Mouse (Mus musculus): ENCODE results near the gene Vmn1r18.
"Not testable (repeated sequence)": the region's sequence is repeated elsewhere in the genome, so short reads cannot be mapped to it uniquely, and the experiment has no call there.

The Vmn1r18 gene

DNA sequence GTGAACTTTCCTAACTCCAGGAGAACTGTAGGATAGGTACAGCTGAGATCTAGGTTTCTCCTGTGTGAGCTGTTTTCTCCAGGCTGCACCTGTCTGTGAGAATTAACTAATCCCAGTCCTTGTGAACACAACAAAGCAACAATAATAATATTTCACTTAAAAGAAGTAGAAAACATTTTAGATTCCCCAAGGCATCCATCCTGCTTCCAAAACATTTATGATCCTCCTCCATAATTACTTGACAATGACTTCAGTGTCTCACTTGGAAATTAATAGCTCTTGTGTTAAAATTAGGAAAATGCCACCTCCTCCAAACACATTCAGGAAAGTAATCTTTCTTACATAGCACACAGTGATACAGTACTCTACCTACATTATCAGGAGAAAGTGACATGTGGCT is at the start of gene Vmn1r18:
Gene Vmn1r18, minus strand, starts transcription at position 101 of the 400 bp plus-strand sequence.
- no peak for DNase-seq (ENCODE audit: low spot score)

GRCm38 (mm10) chr6:57431196-57431595 is 35.6 kb upstream of the Vmn1r18 start:
- peak; percentile 6 for DNase-seq (ENCODE audit: low spot score)

DNA sequence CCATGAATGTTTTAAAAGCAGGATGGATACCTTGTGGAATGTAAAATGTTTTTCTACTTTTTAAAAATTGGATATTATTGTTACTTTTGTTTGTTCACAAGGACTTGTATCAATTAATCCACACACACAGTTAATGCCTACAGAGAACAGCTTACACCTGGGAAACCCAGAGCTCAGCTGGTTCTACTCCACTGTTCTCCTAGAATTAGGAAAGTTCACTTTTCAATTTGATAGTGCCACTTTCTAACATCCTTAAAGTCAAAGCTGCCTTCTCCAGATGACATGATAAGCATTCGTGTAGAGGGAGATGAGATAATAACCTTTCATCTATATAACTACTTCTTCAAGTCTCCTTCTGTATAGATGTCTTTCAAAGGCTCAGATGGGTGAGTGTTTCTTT is 33.0 kb upstream of the Vmn1r18 start, which contains the start of gene Vmn1r20:
Gene Vmn1r20, plus strand, starts transcription at position 301 of the 400 bp plus-strand sequence.
- DNase-seq (ENCODE audit: low spot score), result no peak

DNA sequence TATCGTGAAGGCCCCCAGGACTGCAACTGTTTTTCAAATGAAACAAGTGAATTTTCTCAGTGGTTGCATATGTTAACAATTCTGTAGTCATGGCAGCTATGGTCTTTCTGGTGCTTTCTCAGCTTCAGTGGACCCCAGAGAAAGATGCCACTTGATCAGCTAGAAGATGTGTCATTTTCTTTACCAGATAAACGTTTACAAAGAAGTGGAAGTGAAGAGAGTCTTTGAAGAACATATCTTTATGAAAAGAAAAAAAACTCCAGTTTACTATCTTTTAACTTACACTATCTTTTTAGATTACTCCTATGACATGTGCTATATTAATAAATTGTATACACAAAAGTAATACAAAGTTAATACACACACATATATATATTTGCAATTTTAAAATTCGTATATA is 7.9 kb upstream of the Vmn1r18 start, which contains the start of gene Vmn1r19:
Gene Vmn1r19, plus strand, starts transcription at position 301 of the 400 bp plus-strand sequence.
- DNase-seq (ENCODE audit: low spot score), result not testable (repeated sequence)

DNA sequence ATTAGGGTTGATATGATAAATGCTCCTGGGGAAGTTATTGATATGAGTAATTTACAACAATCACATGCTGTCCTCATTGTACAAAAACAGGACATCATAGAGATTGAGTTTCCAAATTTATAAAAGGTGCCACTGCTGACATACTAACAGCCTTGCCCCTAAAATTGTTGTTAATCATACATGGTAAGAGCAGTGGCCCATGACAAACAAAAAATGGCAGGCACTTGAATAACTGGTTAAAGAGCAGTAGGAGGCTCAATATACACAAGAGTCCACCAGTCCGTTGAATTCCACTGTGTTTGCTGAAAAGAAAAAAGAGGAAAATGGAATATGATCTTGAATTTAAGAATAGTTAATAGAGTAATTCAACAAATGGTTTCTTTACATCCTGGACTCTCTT is 28.1 kb downstream of the Vmn1r18 start:
- no peak for DNase-seq (ENCODE audit: low spot score)

GRCm38 (mm10) chr6:57365866-57366265 is 29.7 kb downstream of the Vmn1r18 start:
- DNase-seq (ENCODE audit: low spot score), result not testable (repeated sequence)

DNA sequence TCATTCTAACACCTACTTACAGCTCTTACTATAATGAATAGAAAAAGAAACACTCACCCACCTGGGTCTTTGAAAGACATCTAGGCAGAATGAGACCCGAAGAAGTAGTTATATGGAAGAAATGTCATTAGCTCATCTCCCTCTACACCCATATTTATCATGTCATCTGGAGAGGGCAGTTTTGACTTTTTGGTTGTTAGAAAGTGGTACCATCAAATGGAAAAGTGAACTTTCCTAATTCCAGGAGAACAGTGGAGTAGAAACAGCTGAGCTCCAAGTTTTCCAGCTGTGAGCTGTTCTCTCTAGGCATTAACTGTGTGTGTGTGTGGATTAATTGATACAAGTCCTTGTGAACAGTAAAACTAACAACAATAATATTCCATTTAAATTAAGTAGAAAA is 32.0 kb downstream of the Vmn1r18 start, which contains the start of gene Vmn1r17:
Gene Vmn1r17, minus strand, starts transcription at position 101 of the 400 bp plus-strand sequence.
- no peak for DNase-seq (ENCODE audit: low spot score)

GRCm38 (mm10) chr6:57356864-57357263 is 38.7 kb downstream of the Vmn1r18 start:
- DNase-seq (ENCODE audit: low spot score), result no peak

DNA sequence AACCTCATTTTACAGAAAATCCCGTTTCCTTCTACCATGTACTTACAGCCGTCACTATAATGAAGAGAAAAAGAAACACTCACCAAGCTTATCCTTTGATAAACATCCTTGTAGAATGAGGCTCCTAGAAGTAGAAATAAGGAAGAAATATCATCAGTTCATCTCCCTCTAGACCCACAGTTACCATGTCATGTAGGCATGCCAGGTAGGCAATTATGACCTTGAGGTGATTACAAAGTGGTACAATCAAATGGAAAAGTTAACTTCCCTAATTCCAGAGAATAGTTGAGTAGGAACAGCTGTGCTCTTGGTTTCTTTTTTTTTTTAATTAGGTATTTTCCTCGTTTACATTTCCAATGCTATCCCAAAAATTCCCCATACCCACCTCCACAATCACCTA is 66.2 kb downstream of the Vmn1r18 start, which contains the start of gene Vmn1r16:
Gene Vmn1r16, minus strand, starts transcription at position 101 of the 400 bp plus-strand sequence.
- DNase-seq (ENCODE audit: low spot score), result no peak

Measured in left cerebral cortex, adult 11 months (tissue).